Mouse (Mus musculus) MEL (cell line): ENCODE data around the gene Cdk5rap1. TPM values are rescaled to one million over a fixed set of nuclear protein-coding genes. Genes with fewer than 3 reads are reported as not detected.
"Not testable (repeated sequence)": the region's sequence is repeated elsewhere in the genome, so short reads cannot be mapped to it uniquely, and the experiment has no call there.

Experiments
- DNase-seq: peaks from one replicate; pipeline ENCODE4 v3.0.0; 2011; ENCODE audit warnings: low read depth, low spot score
- H3K27ac ChIP-seq: 2 replicates; pipeline ENCODE4 v1.5.1; 2012; ENCODE audit warnings: low read depth, mild to moderate bottlenecking, control low read depth, low read length, moderate library complexity; ENCODE audit not compliant: control insufficient read depth
- H3K27me3 ChIP-seq, 2 experiments: fragments of 150-350 bp in 1 of 2; sonication (generic) in 1 of 2; 2 replicates each; pipeline ENCODE4 v1.6.1; 2012; ENCODE audit warnings: low read length in 2 of 2, mild to moderate bottlenecking in 2 of 2, improper control_type of control experiment in 1 of 2, moderate library complexity in 1 of 2; ENCODE audit not compliant: insufficient read depth in 2 of 2, control insufficient read depth in 1 of 2
- H3K36me3 ChIP-seq, 2 experiments: 2 replicates each; pipeline ENCODE4 v1.6.1; 2012 to 2014; ENCODE audit warnings: low read length in 2 of 2, improper control_type of control experiment in 1 of 2, inconsistent platforms in 1 of 2, mild to moderate bottlenecking in 1 of 2; ENCODE audit not compliant: insufficient read depth in 2 of 2, control insufficient read depth in 1 of 2
- H3K4me1 ChIP-seq, 2 experiments: fragments of 150-350 bp in 1 of 2; sonication (generic) in 1 of 2; 2 replicates each; pipeline ENCODE4 v1.6.1; 2012; ENCODE audit warnings: low read length in 2 of 2, improper control_type of control experiment in 1 of 2, mild to moderate bottlenecking in 1 of 2; ENCODE audit not compliant: insufficient read depth in 2 of 2, control insufficient read depth in 1 of 2
- H3K4me3 ChIP-seq, 2 experiments: fragments of 150-350 bp in 1 of 2; sonication (generic) in 1 of 2; 2 replicates each; pipeline ENCODE4 v1.5.1; 2012; ENCODE audit warnings: low read depth in 2 of 2, low read length in 2 of 2, mild to moderate bottlenecking in 2 of 2, moderate library complexity in 2 of 2, control low read depth in 1 of 2, improper control_type of control experiment in 1 of 2; ENCODE audit not compliant: control insufficient read depth in 1 of 2, insufficient read depth in 1 of 2
- H3K79me2 ChIP-seq: 2 replicates; pipeline ENCODE4 v1.6.1; 2012; ENCODE audit warnings: mild to moderate bottlenecking, low read length, moderate library complexity; ENCODE audit not compliant: control insufficient read depth, poor library complexity, insufficient read depth
- H3K9ac ChIP-seq: 2 replicates; pipeline ENCODE4 v1.6.1; 2012; ENCODE audit warnings: low read depth, mild to moderate bottlenecking, control low read depth, low read length, moderate library complexity; ENCODE audit not compliant: control insufficient read depth, poor library complexity, severe bottlenecking
- H3K9me3 ChIP-seq: fragments of 150-350 bp; sonication (generic); replicated peaks from 2 replicates; pipeline ENCODE4 v1.6.1; 2012; ENCODE audit warnings: mild to moderate bottlenecking, low read length, improper control_type of control experiment, moderate library complexity; ENCODE audit not compliant: insufficient read depth
- BHLHE40 ChIP-seq: IDR thresholded peaks from 2 replicates; pipeline ENCODE4 v1.6.1; 2012; ENCODE audit warnings: low read depth, mild to moderate bottlenecking, inconsistent platforms, low read length, improper control_type of control experiment, borderline replicate concordance
- CHD2 ChIP-seq: IDR thresholded peaks from 2 replicates; pipeline ENCODE4 v1.6.1; 2011; ENCODE audit warnings: low read length, improper control_type of control experiment
- E2F4 ChIP-seq: IDR thresholded peaks from 2 replicates; pipeline ENCODE4 v1.6.1; 2011; ENCODE audit warnings: low read depth, low read length, improper control_type of control experiment, borderline replicate concordance
- GATA1 ChIP-seq: IDR thresholded peaks from 2 replicates; pipeline ENCODE4 v1.6.1; 2011; ENCODE audit warnings: low read depth, low read length, improper control_type of control experiment
- MEF2A ChIP-seq: IDR thresholded peaks from 2 replicates; pipeline ENCODE4 v1.6.1; 2014; ENCODE audit warnings: low read depth, mild to moderate bottlenecking, inconsistent platforms, low read length, improper control_type of control experiment; ENCODE audit not compliant: poor library complexity, insufficient replicate concordance, severe bottlenecking; ENCODE audit errors: extremely low read depth
- MXI1 ChIP-seq: IDR thresholded peaks from 2 replicates; pipeline ENCODE4 v1.6.1; 2011; ENCODE audit warnings: mild to moderate bottlenecking, low read depth, low read length, improper control_type of control experiment
- MYB ChIP-seq: IDR thresholded peaks from 2 replicates; pipeline ENCODE4 v1.6.1; 2011; ENCODE audit warnings: mild to moderate bottlenecking, low read depth, low read length, improper control_type of control experiment
- NELFE ChIP-seq: IDR thresholded peaks from 2 replicates; pipeline ENCODE4 v1.6.1; 2011; ENCODE audit warnings: low read depth, low read length, improper control_type of control experiment
- NRF1 ChIP-seq: IDR thresholded peaks from 2 replicates; pipeline ENCODE4 v1.6.1; 2014; ENCODE audit warnings: low read depth, mild to moderate bottlenecking, inconsistent platforms, low read length, improper control_type of control experiment, moderate library complexity; ENCODE audit not compliant: poor library complexity, insufficient read depth, severe bottlenecking
- POLR2AphosphoS2 ChIP-seq: IDR thresholded peaks from 2 replicates; pipeline ENCODE4 v1.6.1; 2011; ENCODE audit warnings: low read length, improper control_type of control experiment
- POLR2AphosphoS5 ChIP-seq: IDR thresholded peaks from 2 replicates; pipeline ENCODE4 v1.6.1; 2012; ENCODE audit warnings: low read depth, borderline replicate concordance, mild to moderate bottlenecking, inconsistent platforms, low read length, moderate library complexity, mixed read lengths
- SIN3A ChIP-seq: IDR thresholded peaks from 2 replicates; pipeline ENCODE4 v1.6.1; 2012; ENCODE audit warnings: low read length, improper control_type of control experiment, inconsistent platforms
- SMC3 ChIP-seq: IDR thresholded peaks from 2 replicates; pipeline ENCODE4 v1.6.1; 2011; ENCODE audit warnings: low read depth, low read length, improper control_type of control experiment
- TBP ChIP-seq: IDR thresholded peaks from 2 replicates; pipeline ENCODE4 v1.8.0; 2011; ENCODE audit warnings: low read depth, low read length, improper control_type of control experiment
- USF2 ChIP-seq, 2 experiments: IDR thresholded peaks; 2 replicates each; pipeline ENCODE4 v1.6.1; 2011 to 2012; ENCODE audit warnings: improper control_type of control experiment in 2 of 2, low read length in 2 of 2, borderline replicate concordance in 1 of 2, inconsistent platforms in 1 of 2, low read depth in 1 of 2, mild to moderate bottlenecking in 1 of 2; ENCODE audit not compliant: insufficient read depth in 1 of 2
- ZC3H11A ChIP-seq: IDR thresholded peaks from 2 replicates; pipeline ENCODE4 v1.6.1; 2012; ENCODE audit warnings: low read depth, mild to moderate bottlenecking, inconsistent platforms, low read length, improper control_type of control experiment
- polyA plus RNA-seq, 2 experiments: library from polyadenylated mRNA; stranded (reverse) in 1 of 2; unstranded in 1 of 2; fragments of >175 nt in 1 of 2; fragments of >200 nt in 1 of 2; gene quantifications; 2 replicates each; pipeline versions ENCODE4 v1.2.1 to v1.2.4; 2012; ENCODE audit warnings: low replicate concordance in 2 of 2, low read depth in 1 of 2; ENCODE audit not compliant: insufficient read length in 2 of 2, insufficient read depth in 1 of 2, missing spikeins in 1 of 2
- total RNA-seq: library from RNA; depleted of rRNA; stranded (reverse); fragments of 300-350 nt; gene quantifications from 2 replicates; pipeline ENCODE4 v1.2.3, GENCODE M21; 2012

Gene Cdk5rap1
- total and polyA plus RNA-seq, 3 experiments, result 13.1 to 14.1 TPM; not detected in 1

DNA sequence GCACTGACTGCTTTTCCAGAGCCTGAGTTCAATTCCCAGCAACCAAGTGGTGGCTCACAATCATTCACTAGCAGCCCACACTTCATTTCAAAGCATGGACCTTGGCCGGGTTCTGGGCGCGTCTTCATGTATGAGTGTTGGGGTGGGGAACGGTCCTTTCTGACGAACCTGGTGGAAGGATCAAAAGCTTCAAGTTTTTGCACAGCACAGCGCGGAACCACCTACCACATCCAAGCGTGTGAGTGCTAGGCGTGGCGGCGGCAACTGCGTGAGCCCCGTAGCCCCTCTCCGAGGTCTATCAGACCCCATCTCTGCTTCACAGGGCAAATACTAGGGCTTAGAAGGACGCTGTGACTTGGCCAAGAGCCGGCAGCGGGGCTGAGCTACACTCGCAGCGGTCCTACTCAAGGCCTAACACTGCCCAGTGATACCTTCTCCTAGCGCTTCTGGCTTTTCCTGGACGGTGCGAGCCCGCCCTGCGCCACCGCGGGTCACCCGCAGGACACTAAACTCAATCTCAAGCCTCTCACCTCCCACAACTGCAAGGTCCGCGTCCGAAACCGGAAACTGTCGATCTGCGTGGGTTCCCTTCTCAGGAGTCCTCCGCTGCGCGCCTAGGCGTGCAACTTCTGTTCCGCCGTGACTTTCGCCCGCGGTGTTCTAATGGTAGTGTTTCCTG is 520 bp downstream of the Cdk5rap1 start (continued):
- no peak for TF ChIP-seq ZC3H11A
- no peak for TF ChIP-seq CHD2
- TF ChIP-seq USF2 (IDR thresholded peaks at IDR 0.05; ENCODE audit: borderline replicate concordance in 1 of 2, insufficient read depth in 1 of 2, low read depth in 1 of 2, low read length in 2 of 2), result no peak

DNA sequence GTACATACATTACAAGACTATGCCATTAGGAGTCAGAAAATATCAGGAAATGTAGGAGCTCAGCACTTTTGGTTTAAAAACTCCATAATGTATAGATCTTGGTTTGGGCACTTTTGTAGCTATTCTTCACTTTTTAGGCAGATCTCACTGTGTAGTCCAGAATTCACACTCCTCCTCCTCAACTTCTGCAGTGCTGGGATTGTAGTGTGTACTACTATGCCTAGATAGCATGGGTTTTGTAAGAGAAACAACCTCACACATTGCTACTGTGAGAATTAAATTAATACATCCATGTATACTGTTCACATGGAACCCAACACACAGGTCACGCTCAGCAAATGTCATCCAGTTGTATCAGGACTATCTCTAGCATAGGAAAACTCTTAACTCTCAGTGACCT is 5.3 kb downstream of the Cdk5rap1 start:
- Histone ChIP-seq H3K36me3 (peaks cover 0 to 3% of the 10 kb centered on the region in 2 experiments; a peak in 2 of 4 replicates), H3K27me3 (no peaks in the 10 kb centered on the region), H3K27ac (no peak overlapping the region), H3K9ac (no peak overlapping the region), H3K4me3 (no peak overlapping the region), H3K9me3 (no peaks in the 10 kb centered on the region), H3K4me1 (no peaks in the 10 kb centered on the region), H3K79me2 (peaks cover 5% of the 10 kb centered on the region; the same call in 1 of the 2 replicates)
- TF ChIP-seq E2F4 (no peak), SMC3 (no peak), CHD2 (no peak), TBP (no peak), GATA1 (no peak), POLR2AphosphoS5 (no peak), SIN3A (no peak), BHLHE40 (no peak), NELFE (no peak), MYB (no peak), POLR2AphosphoS2 (no peak), NRF1 (no peak), MXI1 (no peak), MEF2A (no peak)
- no peak for DNase-seq

DNA sequence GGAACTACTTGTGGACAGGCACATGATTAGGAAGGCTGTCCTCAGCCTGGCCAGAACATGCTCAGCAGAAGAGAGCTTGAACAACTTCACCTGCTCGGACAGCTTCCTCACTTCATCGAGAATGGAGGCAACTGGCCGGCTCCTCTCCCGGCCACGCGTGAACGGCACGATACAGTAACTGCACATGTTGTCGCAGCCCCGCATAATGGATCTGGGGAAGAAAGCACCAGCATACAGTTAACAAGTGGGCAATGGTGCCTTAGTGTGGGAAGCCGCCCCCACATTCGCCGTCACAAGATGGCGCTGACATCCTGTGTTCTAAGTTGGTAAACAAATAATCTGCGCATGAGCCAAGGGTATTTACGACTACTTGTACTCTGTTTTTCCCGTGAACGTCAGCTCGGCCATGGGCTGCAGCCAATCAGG is 18.8 kb downstream of the Cdk5rap1 start:
- not testable (repeated sequence) for H3K9ac ChIP-seq, H3K36me3 ChIP-seq, H3K79me2 ChIP-seq, H3K27me3 ChIP-seq, H3K27ac ChIP-seq, H3K4me1 ChIP-seq, DNase-seq, H3K4me3 ChIP-seq, H3K9me3 ChIP-seq
